In genomic region chr13:18949029-18949350, GRCm38 (mm10) we compare ENCODE assay signal across 10 mouse cellular contexts. TPM values are rescaled to one million over a fixed set of nuclear protein-coding genes. Genes with fewer than 3 reads are reported as not detected.
DNase-seq lines count a peak whose midpoint lies in the region; ATAC-seq and TF ChIP-seq lines count a peak whose summit lies in the region.
"Had no signal": no experiment of that assay in that cellular context is flagged by ENCODE, and none has a peak within 500 bp of the region (broad histone marks: within the 10 kb centered on the region; RNA-seq: fewer than 3 reads in every experiment).

No protein-coding gene starts in this region.

- WGBS in heart, adult 2 months, result 13% methylated on average over 5 of the region's 5 CpGs
- 11% methylated on average over 5 of the region's 5 CpGs for WGBS in forebrain, postnatal 0 days
- WGBS in liver, embryonic 15.5 days (ENCODE audit: insufficient replicate concordance), result 10% methylated on average over 5 of the region's 5 CpGs

- H3K27me3 ChIP-seq in heart, adult 2 months (ENCODE audit: control insufficient read depth, insufficient read depth, low read length), result peaks cover 2% of the 10 kb centered on the region; the same call in 1 of the 2 replicates
- peaks cover 36% of the 10 kb centered on the region for H3K27me3 ChIP-seq in E14TG2a.4 (ENCODE audit: insufficient read depth, low read length)
- no peaks in the 10 kb centered on the region for H3K27me3 ChIP-seq in forebrain, postnatal 0 days (ENCODE audit: insufficient read depth, low read length)
- H3K27me3 ChIP-seq in liver, embryonic 15.5 days, result peaks cover 41% of the 10 kb centered on the region

- intact Hi-C loops in heart, adult 2 months (cut with DNase I), result loop anchor here (10.0 kb wide), 1 partner anchor 156 kb away; no protein-coding TSS in a partner anchor
- intact Hi-C loops in heart, postnatal 10 days (cut with DNase I), result no loop called here

- peak overlapping the region; percentile 51; the same call in 1 of the 2 replicates for H3K4me3 ChIP-seq in heart, adult 2 months
- peak overlapping the region; percentile 95 for H3K4me3 ChIP-seq in E14TG2a.4 (replicated peaks; ENCODE audit: low read length)
- peak overlapping the region; percentile 87 for H3K4me3 ChIP-seq in forebrain, postnatal 0 days (ENCODE audit: low read depth, low read length)
- H3K4me3 ChIP-seq in liver, embryonic 15.5 days (replicated peaks), result no peak overlapping the region

- no peak overlapping the region for H3K9ac ChIP-seq in heart, adult 2 months (ENCODE audit: low read depth, low read length)
- peak overlapping the region; percentile 90 for H3K9ac ChIP-seq in forebrain, postnatal 0 days
- no peak overlapping the region for H3K9ac ChIP-seq in liver, embryonic 15.5 days

- no peak for TF ChIP-seq POLR2A in heart, adult 2 months (IDR thresholded peaks at IDR 0.05; ENCODE audit: insufficient read depth, low read depth, low read length)

- no peak overlapping the region for H3K27ac ChIP-seq in heart, adult 2 months
- H3K27ac ChIP-seq in forebrain, postnatal 0 days (ENCODE audit: low read depth, low read length), result peak overlapping the region; percentile 82
- no peak overlapping the region for H3K27ac ChIP-seq in liver, embryonic 15.5 days (replicated peaks)

- no peak for TF ChIP-seq EP300 in heart, adult 2 months (IDR thresholded peaks at IDR 0.05; ENCODE audit: insufficient read depth, low read depth, low read length)

- no peak for TF ChIP-seq CTCF in heart, adult 2 months (IDR thresholded peaks at IDR 0.05)
- TF ChIP-seq CTCF in E14TG2a.4 (conservative IDR thresholded peaks at IDR 0.05; ENCODE audit: low read length), result no peak
- no peak for TF ChIP-seq CTCF in forebrain, postnatal 0 days (IDR thresholded peaks at IDR 0.05; ENCODE audit: low read depth)

- H3K79me2 ChIP-seq in heart, adult 2 months (replicated peaks; ENCODE audit: control insufficient read depth, insufficient read depth, low read length), result no peaks in the 10 kb centered on the region

- H3K4me2 ChIP-seq in forebrain, postnatal 0 days (ENCODE audit: low read depth), result peak overlapping the region; percentile 65
- H3K4me2 ChIP-seq in liver, embryonic 15.5 days, result peak overlapping the region; percentile 58

- no peaks in the 10 kb centered on the region for H3K9me3 ChIP-seq in E14TG2a.4 (ENCODE audit: low read length)
- no peaks in the 10 kb centered on the region for H3K9me3 ChIP-seq in forebrain, postnatal 0 days (ENCODE audit: low read length)
- H3K9me3 ChIP-seq in liver, embryonic 15.5 days (replicated peaks), result no peaks in the 10 kb centered on the region

- no peak for DNase-seq in heart, adult 2 months
- no peak for DNase-seq in heart, postnatal 10 days
- DNase-seq in forebrain, postnatal 0 days, result no peak
- DNase-seq in left cerebral cortex, adult 18-20 months (ENCODE audit: low spot score in 2 of 2), result no peak
- DNase-seq in B cell, adult 2 months, result no peak

- no peaks in the 10 kb centered on the region for H3K4me1 ChIP-seq in heart, adult 2 months (ENCODE audit: control insufficient read depth, insufficient read depth, low read length)
- peaks cover 21% of the 10 kb centered on the region for H3K4me1 ChIP-seq in E14TG2a.4 (replicated peaks; ENCODE audit: low read depth, low read length)
- H3K4me1 ChIP-seq in forebrain, postnatal 0 days (ENCODE audit: insufficient read depth), result 0 out of 2 replicates have a peak, but pooled peaks cover 13% of the 10 kb centered on the region
- no peaks in the 10 kb centered on the region; the same call in 1 of the 2 replicates for H3K4me1 ChIP-seq in liver, embryonic 15.5 days (replicated peaks)

- no peak; the same call in 1 of the 2 replicates for ATAC-seq in forebrain, postnatal 0 days
- ATAC-seq in liver, embryonic 15.5 days (ENCODE audit: insufficient read depth), result no peak
- no peak for ATAC-seq in inflammation-experienced regulatory T-cells, adult 6 months

- no peaks in the 10 kb centered on the region for H3K36me3 ChIP-seq in heart, adult 2 months (ENCODE audit: control insufficient read depth, insufficient read depth, low read length)
- no peaks in the 10 kb centered on the region for H3K36me3 ChIP-seq in E14TG2a.4 (ENCODE audit: insufficient read depth, low read length)
- no peaks in the 10 kb centered on the region for H3K36me3 ChIP-seq in forebrain, postnatal 0 days (ENCODE audit: insufficient read depth)
- no peaks in the 10 kb centered on the region for H3K36me3 ChIP-seq in liver, embryonic 15.5 days (replicated peaks)

RNA-seq across cellular contexts. Expression of gene Amph, which starts 1.0 kb away (rescaled TPM):
- 1 to 10 TPM in 1 of 2 experiments, under 1 TPM in 1; 0.94 to 1.3 TPM for total RNA-seq in heart, adult 2 months (2021)
- polyA plus RNA-seq in heart, adult 2 months (2012; rRNA removed), result 1.1 and 1.3 TPM in 2 replicates
- 1 to 10 TPM; 1.0 to 1.1 TPM for total RNA-seq in heart, postnatal 10 days (2021)
- total RNA-seq in forebrain, postnatal 0 days (2014; rRNA removed), result 113 and 118 TPM in 2 replicates
- 55.8 and 67.8 TPM in 2 replicates for polyA plus RNA-seq in forebrain, postnatal 0 days (2015; fragmentation: Nextera tagmentation; extraction: Ambion mirVana)
- polyA plus RNA-seq in liver, embryonic 15.5 days (2015; fragmentation: Nextera tagmentation; extraction: Ambion mirVana), result 0.12 TPM in 2 replicates
- total RNA-seq in left cerebral cortex, adult 18-20 months (2021), result 100 to 1,000 TPM; 208 to 216 TPM
- 1 to 10 TPM in 1 of 3 experiments, under 1 TPM in 2; 0.18 to 1.2 (median 0.74) TPM for polyA plus RNA-seq in inflammation-experienced regulatory T-cells, adult 6 months (2017; shearing (Covaris generic))
- total RNA-seq: megakaryocyte progenitor cell, adult 5-6 weeks had no signal
- polyA plus RNA-seq: C2C12 had no signal

Comparison
In these comparisons a context has a peak if more than half of its experiments do, and no peak if none do; other contexts are left out.
1. RNA of gene Amph, which starts 1.0 kb away (total RNA-seq): 208 to 216 TPM in left cerebral cortex, adult 18-20 months and 113 to 118 TPM in forebrain, postnatal 0 days; 0.94 to 1.3 TPM in heart, adult 2 months and 1.0 to 1.1 TPM in heart, postnatal 10 days; every median in the first group is over 10 times any median in the second.